Mouse (Mus musculus) skeletal muscle tissue, adult 2 months (tissue): ENCODE results near the gene Zfp580.

Experiments
- DNase-seq: peaks from one replicate; pipeline ENCODE4 v3.0.0-alpha.2; 2012; ENCODE audit warnings: low read depth, low spot score

The Zfp580 gene

GRCm38 (mm10) chr7:5035628-5036027, 15.7 kb upstream of the Zfp580 start:
- no peak for DNase-seq

- DNase-seq = no peak
Observed at GRCm38 (mm10) chr7:5036136-5036535, 15.2 kb upstream of the Zfp580 start.

GRCm38 (mm10) chr7:5037026-5037425, 14.3 kb upstream of the Zfp580 start:
- DNase-seq = no peak

- no peak for DNase-seq
Observed at GRCm38 (mm10) chr7:5037467-5037866, 13.9 kb upstream of the Zfp580 start.

GRCm38 (mm10) chr7:5038109-5038732, 13.1 kb upstream of the Zfp580 start, which contains the start of gene Zfp784:
Zfp784 (minus strand) TSS chr7:5038446.
- DNase-seq = peak; percentile 80

GRCm38 (mm10) chr7:5038940-5039339, 12.4 kb upstream of the Zfp580 start:
- no peak for DNase-seq

- DNase-seq = no peak
Observed at GRCm38 (mm10) chr7:5044981-5045380, 6.4 kb upstream of the Zfp580 start.

- DNase-seq = no peak
Observed at GRCm38 (mm10) chr7:5046112-5046511, 5.2 kb upstream of the Zfp580 start.

GRCm38 (mm10) chr7:5047313-5047712, 4.0 kb upstream of the Zfp580 start:
- no peak for DNase-seq

GRCm38 (mm10) chr7:5052438-5052837, 1.1 kb downstream of the Zfp580 start:
- no peak for DNase-seq

GRCm38 (mm10) chr7:5052931-5053343, 1.6 kb downstream of the Zfp580 start:
- DNase-seq = no peak

GRCm38 (mm10) chr7:5053456-5054179, 2.3 kb downstream of the Zfp580 start:
- DNase-seq = no peak

- no peak for DNase-seq
Observed at GRCm38 (mm10) chr7:5056651-5057263, 5.4 kb downstream of the Zfp580 start.

- no peak for DNase-seq
Observed at GRCm38 (mm10) chr7:5057381-5057780, 6.0 kb downstream of the Zfp580 start.

- no peak for DNase-seq
Observed at GRCm38 (mm10) chr7:5057804-5058203, 6.5 kb downstream of the Zfp580 start.

GRCm38 (mm10) chr7:5058631-5059030, 7.3 kb downstream of the Zfp580 start:
- no peak for DNase-seq

- no peak for DNase-seq
Observed at GRCm38 (mm10) chr7:5059421-5059820, 8.1 kb downstream of the Zfp580 start.

- DNase-seq = peak; percentile 71
Observed at GRCm38 (mm10) chr7:5060239-5060731, 8.9 kb downstream of the Zfp580 start.

GRCm38 (mm10) chr7:5060944-5061773, 9.8 kb downstream of the Zfp580 start:
- peak; percentile 98 for DNase-seq

GRCm38 (mm10) chr7:5061774-5062359, 10.5 kb downstream of the Zfp580 start, which contains the start of gene U2af2:
U2af2 (plus strand) TSS chr7:5062143.
- DNase-seq = peak; percentile 92

- DNase-seq = peak; percentile 79
Observed at GRCm38 (mm10) chr7:5062360-5063001, 11.1 kb downstream of the Zfp580 start.
